Mouse (Mus musculus): ENCODE results near the gene Apopt1. TPM values are rescaled to one million over a fixed set of nuclear protein-coding genes. Genes with fewer than 3 reads are reported as not detected.

The Apopt1 gene
- polyA plus RNA-seq (2014; fragmentation: Illumina TruSeq; extraction: RNeasy Lipid Tissue Mini Kit (QIAGEN cat#74804); ENCODE audit: low read depth, low replicate concordance), result 40.6 TPM

GRCm38 (mm10) chr12:111713004-111713651 lies at the start of gene Apopt1, which contains the start of gene Bag5:
TSS of gene Apopt1 (plus strand) at chr12:111713261.
TSS of gene Bag5 (minus strand) at chr12:111713257.

GRCm38 (mm10) chr12:111672176-111672575 lies 40.9 kb upstream of the Apopt1 start, which contains the start of gene Ckb:
TSS of gene Ckb (minus strand) at chr12:111672338.

DNA sequence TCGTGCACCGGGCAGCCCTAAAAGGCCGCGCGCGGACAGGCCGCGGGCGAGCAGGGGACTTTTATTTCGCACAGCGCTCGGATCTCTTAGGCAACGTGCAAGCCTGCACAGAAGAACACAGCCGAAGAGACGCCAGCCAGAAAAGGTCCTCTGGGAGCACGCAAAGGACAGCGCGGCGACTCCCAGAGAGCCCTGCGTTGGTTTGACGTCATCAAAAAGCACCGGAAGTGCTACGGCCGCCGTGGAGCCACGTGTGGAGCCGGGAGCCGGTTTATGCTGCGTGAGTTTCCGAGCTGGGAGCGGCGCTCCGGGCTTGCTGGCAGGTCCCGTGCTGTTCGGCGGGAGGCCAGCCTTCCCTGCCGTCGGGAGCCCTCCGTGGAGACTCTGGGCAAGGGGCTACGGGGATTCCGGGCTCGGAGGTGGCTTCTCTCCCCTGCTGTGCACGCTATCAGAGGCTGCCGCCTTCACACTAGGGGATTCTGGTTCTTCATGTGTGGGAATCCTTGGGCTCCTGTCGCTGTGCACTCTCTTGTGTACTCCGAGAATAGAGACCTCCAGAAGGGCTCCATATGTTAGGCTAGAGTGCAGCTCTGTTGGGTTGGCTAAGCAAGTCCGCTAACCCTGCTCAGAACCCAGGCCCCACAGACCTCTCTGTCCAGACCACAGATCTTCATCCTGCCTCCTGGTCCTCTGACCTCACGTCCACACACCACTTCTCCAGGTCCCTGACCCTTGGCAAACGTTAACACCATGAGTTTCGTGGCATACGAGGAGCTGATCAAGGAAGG lies 35.0 kb upstream of the Apopt1 start, which contains the start of gene Trmt61a:
Gene Trmt61a, plus strand, starts transcription at position 224 of the 788 bp plus-strand sequence.

GRCm38 (mm10) chr12:111758381-111759175 lies 45.5 kb downstream of the Apopt1 start, which contains the start of gene Klc1:
TSS of gene Klc1 (plus strand) at chr12:111758849.

Other genes starting within 250 kb of the Apopt1 start
- 0.87 TPM for gene Gm266, start 227.4 kb upstream of the Apopt1 start, polyA plus RNA-seq (2014; fragmentation: Illumina TruSeq; extraction: RNeasy Lipid Tissue Mini Kit (QIAGEN cat#74804); ENCODE audit: low read depth, low replicate concordance)
- 1,310 TPM for gene Eif5, start 175.2 kb upstream of the Apopt1 start, polyA plus RNA-seq (2014; fragmentation: Illumina TruSeq; extraction: RNeasy Lipid Tissue Mini Kit (QIAGEN cat#74804); ENCODE audit: low read depth, low replicate concordance)
- 92.5 TPM for gene Mark3, start 138.7 kb upstream of the Apopt1 start, polyA plus RNA-seq (2014; fragmentation: Illumina TruSeq; extraction: RNeasy Lipid Tissue Mini Kit (QIAGEN cat#74804); ENCODE audit: low read depth, low replicate concordance)
- 0.17 TPM for gene Ckb, start 40.9 kb upstream of the Apopt1 start, polyA plus RNA-seq (2014; fragmentation: Illumina TruSeq; extraction: RNeasy Lipid Tissue Mini Kit (QIAGEN cat#74804); ENCODE audit: low read depth, low replicate concordance)
- gene Trmt61a, start 35.2 kb upstream of the Apopt1 start, polyA plus RNA-seq (2014; fragmentation: Illumina TruSeq; extraction: RNeasy Lipid Tissue Mini Kit (QIAGEN cat#74804); ENCODE audit: low read depth, low replicate concordance), result 0.18 TPM
- gene Bag5, start within 50 bp of the Apopt1 start, polyA plus RNA-seq (2014; fragmentation: Illumina TruSeq; extraction: RNeasy Lipid Tissue Mini Kit (QIAGEN cat#74804); ENCODE audit: low read depth, low replicate concordance), result 332 TPM
- gene Klc1, start 45.6 kb downstream of the Apopt1 start, polyA plus RNA-seq (2014; fragmentation: Illumina TruSeq; extraction: RNeasy Lipid Tissue Mini Kit (QIAGEN cat#74804); ENCODE audit: low read depth, low replicate concordance), result 3.3 TPM
- gene Xrcc3, start 100.6 kb downstream of the Apopt1 start, polyA plus RNA-seq (2014; fragmentation: Illumina TruSeq; extraction: RNeasy Lipid Tissue Mini Kit (QIAGEN cat#74804); ENCODE audit: low read depth, low replicate concordance), result 0.36 TPM
- 7.1 TPM for gene Zfyve21, start 100.9 kb downstream of the Apopt1 start, polyA plus RNA-seq (2014; fragmentation: Illumina TruSeq; extraction: RNeasy Lipid Tissue Mini Kit (QIAGEN cat#74804); ENCODE audit: low read depth, low replicate concordance)
- gene Ppp1r13b, start 194.8 kb downstream of the Apopt1 start, polyA plus RNA-seq (2014; fragmentation: Illumina TruSeq; extraction: RNeasy Lipid Tissue Mini Kit (QIAGEN cat#74804); ENCODE audit: low read depth, low replicate concordance), result 7.9 TPM